Mouse (Mus musculus) testis, adult 2 months (tissue): ENCODE measurements around the gene Cbll1.

ENCODE experiments used
- CTCF ChIP-seq: fragments of 200-500 bp; IDR thresholded peaks from 2 replicates; pipeline ENCODE4 v1.5.1; 2012; ENCODE audit warnings: low read depth, mild to moderate bottlenecking, inconsistent platforms, low read length, moderate library complexity; ENCODE audit not compliant: control insufficient read depth, insufficient read depth, insufficient replicate concordance
- POLR2A ChIP-seq: fragments of 200-500 bp; IDR thresholded peaks from 2 replicates; pipeline ENCODE4 v1.6.1; 2012; ENCODE audit warnings: low read depth, mild to moderate bottlenecking, inconsistent platforms, low read length, moderate library complexity; ENCODE audit not compliant: control insufficient read depth

DNA sequence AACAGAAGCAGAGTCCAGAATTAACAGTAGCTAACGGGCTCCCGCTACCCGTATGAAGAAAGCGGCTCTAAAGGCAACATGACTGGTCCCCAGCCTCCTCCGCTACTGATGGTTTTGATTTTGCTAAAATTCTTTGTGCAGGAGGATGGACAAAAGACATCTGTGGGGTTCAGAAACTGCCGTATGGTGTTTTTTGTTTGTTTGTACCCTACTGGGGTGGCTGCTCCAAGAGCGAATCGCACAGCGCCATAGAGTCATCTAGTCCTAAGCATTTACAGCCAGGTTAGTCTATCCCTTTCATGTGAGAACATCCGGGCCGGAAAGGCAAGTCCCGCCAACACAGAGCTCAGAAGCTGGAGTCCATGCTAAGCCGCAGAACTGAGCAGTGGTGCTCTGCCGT, 32.6 kb upstream of the Cbll1 start:
- TF ChIP-seq POLR2A (no peak), CTCF (no peak)
